Mouse (Mus musculus) heart, postnatal 25 days (tissue): ENCODE measurements around the gene Togaram1. TPM values are rescaled to one million over a fixed set of nuclear protein-coding genes. Genes with fewer than 3 reads are reported as not detected.

ENCODE experiments used
- DNase-seq: peaks from one replicate; pipeline ENCODE4 v3.0.0; 2022; ENCODE audit warnings: low spot score
- intact Hi-C: fragments of 180-260 bp; cut with DNase I; formaldehyde crosslinking; loops from one replicate; pipeline ENCODE4 v1.15.1; 2025
- total RNA-seq, 2 experiments: library from RNA; stranded (reverse); gene quantifications; 2 replicates each; pipeline ENCODE4 v1.2.3; 2021

Togaram1 gene
- total RNA-seq, 2 experiments from 2014 or later: 11.4 to 16.5 TPM

DNA sequence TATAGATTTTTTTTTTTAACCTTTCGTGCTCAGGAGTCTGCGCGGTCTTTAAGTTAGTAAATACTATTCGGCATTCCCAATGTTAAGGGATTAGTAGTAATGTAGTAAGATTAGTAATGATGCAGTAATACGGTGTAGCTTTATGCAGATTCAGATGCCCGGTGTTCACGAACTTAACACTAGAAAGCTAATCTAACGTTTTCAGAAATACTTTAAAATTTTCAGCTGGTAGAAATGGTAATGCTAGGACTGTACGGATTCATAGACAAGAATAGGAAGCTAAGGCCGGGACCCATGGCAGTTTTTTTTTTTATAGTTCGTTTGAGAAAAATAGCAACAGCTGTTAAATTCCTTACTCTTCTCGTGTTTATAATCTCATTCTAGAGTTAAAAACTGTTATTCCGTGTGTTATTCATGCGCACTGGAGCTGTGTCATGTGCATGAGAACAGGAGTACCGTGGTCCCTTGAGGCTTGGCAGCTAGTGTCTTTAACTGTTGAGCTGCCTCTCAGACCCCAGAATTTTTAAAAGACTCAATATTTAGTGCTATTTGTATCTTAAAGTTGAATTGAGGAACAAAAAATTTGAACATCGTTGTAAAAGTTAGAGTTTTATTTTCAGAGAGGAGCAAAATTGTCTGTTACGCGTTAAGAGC, 71.4 kb downstream of the Togaram1 start:
- intact Hi-C loops: loop anchor here (5.0 kb wide), 2 partner anchors 35 to 70 kb away; partner anchors contain the start of genes Fkbp3, Klhl28 and Togaram1
- DNase-seq: no peak

DNA sequence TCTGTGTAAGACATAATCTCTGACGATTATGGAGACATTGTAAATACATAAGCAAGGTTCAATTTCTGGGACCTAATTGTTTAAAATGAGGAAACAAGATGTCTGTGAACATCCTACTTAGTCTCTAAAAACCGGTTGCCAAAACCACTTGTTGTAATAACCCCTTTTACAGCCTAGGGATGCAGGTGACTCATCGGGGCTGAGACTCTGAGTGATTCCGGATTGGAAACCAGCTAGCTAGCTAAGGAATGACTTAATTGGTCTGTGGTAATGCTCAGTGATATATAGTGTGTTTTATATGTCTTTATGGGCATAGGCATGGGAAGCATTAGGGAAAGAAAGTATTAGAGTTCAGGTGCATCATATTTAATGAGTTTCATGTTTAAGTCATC, 71.9 kb downstream of the Togaram1 start:
- no peak for DNase-seq
- intact Hi-C loops: loop anchor here (5.0 kb wide), 2 partner anchors 35 to 70 kb away; partner anchors contain the start of genes Fkbp3, Klhl28 and Togaram1

DNA sequence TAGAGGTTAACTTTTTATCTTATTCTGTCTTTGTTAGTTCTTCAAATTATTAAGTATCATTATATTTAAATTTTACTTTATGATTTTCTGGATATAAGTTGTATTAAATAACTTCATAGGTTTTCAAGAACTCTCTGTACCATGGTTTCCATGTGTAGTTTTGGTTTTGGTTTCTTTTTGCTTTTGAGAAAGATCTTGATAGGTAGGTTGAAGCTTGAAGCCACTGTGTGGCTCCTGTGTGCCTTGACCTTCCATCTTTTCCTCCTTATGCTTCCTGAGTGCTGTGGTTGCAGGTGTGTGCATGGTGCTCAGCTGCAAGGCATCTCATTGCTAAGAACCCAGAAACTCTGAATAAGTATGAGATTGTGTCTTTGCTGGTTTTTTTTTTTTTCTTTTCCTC, 83.2 kb downstream of the Togaram1 start:
- intact Hi-C loops: no loop called here
- DNase-seq: no peak

DNA sequence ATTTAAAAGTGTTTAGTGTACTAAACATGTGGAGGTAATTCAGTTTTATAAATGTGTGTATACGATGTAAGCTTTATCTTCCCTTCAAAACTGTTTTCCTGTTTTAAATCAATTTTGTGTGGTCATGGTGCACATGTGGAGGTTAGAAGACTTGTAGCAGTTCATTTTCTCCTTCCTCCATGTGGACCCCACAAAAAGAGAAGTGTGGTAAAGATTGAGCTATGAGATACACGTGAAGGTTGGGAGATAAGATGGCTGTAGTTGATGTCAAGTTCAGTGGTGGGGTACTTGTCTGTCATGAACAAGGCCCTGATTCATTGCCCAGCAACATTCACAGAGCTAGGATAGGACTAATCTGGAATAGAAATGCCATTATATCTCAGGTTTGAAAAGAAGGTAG, 92.6 kb downstream of the Togaram1 start:
- intact Hi-C loops: no loop called here
- DNase-seq: no peak

DNA sequence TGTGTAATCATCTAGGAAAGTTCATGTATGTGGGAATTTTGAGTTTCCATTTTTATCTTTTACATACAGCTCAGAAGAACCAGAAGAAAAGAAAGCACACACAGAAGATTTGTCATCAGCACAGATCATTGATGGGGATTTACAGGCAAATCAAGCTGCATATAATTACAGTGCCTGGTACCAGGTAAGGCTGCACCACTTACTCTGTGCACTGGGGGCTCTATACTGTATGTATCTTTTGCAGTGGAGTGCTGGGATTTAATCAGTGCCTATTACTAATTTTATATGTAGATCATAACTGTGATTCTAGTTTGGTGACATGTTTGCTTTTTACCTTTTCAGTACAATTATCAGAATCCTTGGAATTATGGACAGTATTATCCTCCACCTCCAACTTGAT, 95.5 kb downstream of the Togaram1 start:
- DNase-seq: no peak
- intact Hi-C loops: loop anchor here (5.0 kb wide), 1 partner anchor 84 kb away; no protein-coding TSS in a partner anchor

DNA sequence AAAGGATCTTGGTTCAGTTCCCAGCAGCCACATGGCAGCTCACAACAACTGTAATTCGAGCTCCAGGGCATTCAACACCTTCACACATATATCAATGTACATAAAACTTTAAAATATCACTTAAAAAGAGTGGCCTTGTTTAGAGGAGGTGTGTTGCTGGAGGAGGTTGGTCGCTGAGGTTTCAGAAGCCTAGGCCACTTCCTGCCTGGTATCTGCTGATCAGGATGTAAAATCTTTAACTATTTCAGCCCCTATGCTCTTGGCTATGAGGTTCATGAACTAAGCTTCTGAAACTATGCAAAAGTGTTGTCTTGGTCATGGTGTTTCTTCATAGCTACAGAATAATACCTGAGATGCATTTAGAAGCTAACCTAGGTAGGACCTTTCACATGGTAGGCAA, 99.6 kb downstream of the Togaram1 start:
- intact Hi-C loops: no loop called here

DNA sequence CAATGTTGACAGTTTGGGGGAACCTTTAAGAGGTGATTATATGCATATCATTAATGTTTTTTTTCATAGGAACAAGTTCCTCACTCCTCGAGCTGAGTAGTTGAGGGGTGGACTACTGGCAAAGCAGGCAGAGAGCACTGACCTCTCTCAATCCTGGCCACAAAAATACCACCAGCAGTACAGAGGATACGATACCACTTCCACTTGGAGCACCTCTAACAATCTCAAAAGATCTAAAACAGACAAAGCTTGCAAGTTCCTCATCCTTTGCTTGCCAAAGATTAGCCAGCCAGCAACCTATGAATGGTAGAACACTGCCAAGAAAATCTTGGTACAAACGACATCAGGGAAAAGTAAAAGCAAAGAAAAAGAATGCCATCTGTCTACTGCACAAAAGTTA, 100.6 kb downstream of the Togaram1 start:
- no peak for DNase-seq
- intact Hi-C loops: no loop called here

More for the DNA sequence above, 99.6 kb downstream of the Togaram1 start:
- DNase-seq: no peak

DNA sequence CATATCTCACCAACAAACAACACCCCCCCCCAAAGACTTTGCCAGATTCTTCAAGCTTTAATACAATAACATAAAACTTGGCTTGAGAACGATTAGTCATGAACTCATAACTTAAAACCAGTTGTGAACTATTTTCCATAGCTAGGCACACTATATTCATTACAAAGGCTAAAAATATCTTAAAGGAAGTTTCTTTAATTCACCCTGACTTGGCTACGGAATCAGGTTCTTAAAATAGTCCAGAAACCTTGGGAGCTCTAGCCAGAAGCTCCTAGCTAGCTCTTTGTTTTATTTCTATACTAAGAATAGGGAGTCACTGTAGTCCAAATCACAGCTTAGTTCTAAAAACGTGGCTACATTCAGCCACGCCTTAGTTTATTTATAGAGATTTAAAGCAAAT, 102.8 kb downstream of the Togaram1 start:
- DNase-seq: no peak
- intact Hi-C loops: no loop called here

Other genes with a start within 250 kb of the Togaram1 start
- 1 to 10 TPM; 3.9 to 4.3 TPM for gene Gm527, start 47.9 kb upstream of the Togaram1 start, total RNA-seq
- gene Klhl28, start 270 bp upstream of the Togaram1 start, total RNA-seq: 10 to 100 TPM; 11.7 to 14.1 TPM
- gene Prpf39, start 70.5 kb downstream of the Togaram1 start, total RNA-seq: 10 to 100 TPM; 12.1 to 12.7 TPM
- gene Fkbp3, start 108.2 kb downstream of the Togaram1 start, total RNA-seq: 100 to 1,000 TPM; 235 to 260 TPM
- gene Fancm, start 109.8 kb downstream of the Togaram1 start, total RNA-seq: 1 to 10 TPM; 4.0 to 4.6 TPM
- under 1 TPM; 0.36 to 0.59 TPM for gene Mis18bp1, start 206.8 kb downstream of the Togaram1 start, total RNA-seq